Mouse (Mus musculus) G1E-ER4 (cell line): ENCODE measurements around the gene Ccdc141. TPM values are rescaled to one million over a fixed set of nuclear protein-coding genes. Genes with fewer than 3 reads are reported as not detected.

Experiments
- GATA1 ChIP-seq: IDR thresholded peaks from one replicate; pipeline ENCODE4 v1.8.0; 2012; ENCODE audit warnings: low read length, inconsistent platforms
- polyA plus RNA-seq: library from polyadenylated mRNA; stranded (reverse); fragments of >175 nt; gene quantifications from 2 replicates; pipeline ENCODE4 v1.2.3, GENCODE M21; 2012

Gene Ccdc141
- polyA plus RNA-seq, 1 experiment, result not detected

GRCm38 (mm10) chr2:77113026-77113425 lies 57.4 kb downstream of the Ccdc141 start:
- no peak for TF ChIP-seq GATA1

GRCm38 (mm10) chr2:77111095-77111494 lies 59.3 kb downstream of the Ccdc141 start:
- TF ChIP-seq GATA1, result no peak

- no peak for TF ChIP-seq GATA1
These were observed 60.1 kb downstream of the Ccdc141 start for GRCm38 (mm10) chr2:77110365-77110764.

GRCm38 (mm10) chr2:77109506-77110123 lies 60.8 kb downstream of the Ccdc141 start:
- TF ChIP-seq GATA1, result no peak

GRCm38 (mm10) chr2:77108562-77108961 lies 61.9 kb downstream of the Ccdc141 start:
- TF ChIP-seq GATA1, result no peak

- TF ChIP-seq GATA1, result no peak
These were observed 64.3 kb downstream of the Ccdc141 start for GRCm38 (mm10) chr2:77106150-77106549.

- TF ChIP-seq GATA1, result no peak
These were observed 65.3 kb downstream of the Ccdc141 start for GRCm38 (mm10) chr2:77105006-77105715.

GRCm38 (mm10) chr2:77102516-77102915 lies 67.9 kb downstream of the Ccdc141 start:
- no peak for TF ChIP-seq GATA1

GRCm38 (mm10) chr2:77099814-77100213 lies 70.6 kb downstream of the Ccdc141 start:
- TF ChIP-seq GATA1, result no peak

- no peak for TF ChIP-seq GATA1
These were observed 71.7 kb downstream of the Ccdc141 start for GRCm38 (mm10) chr2:77098769-77099168.

- no peak for TF ChIP-seq GATA1
These were observed 78.7 kb downstream of the Ccdc141 start for GRCm38 (mm10) chr2:77091749-77092148.

GRCm38 (mm10) chr2:77085313-77085712 lies 85.1 kb downstream of the Ccdc141 start:
- TF ChIP-seq GATA1, result no peak

GRCm38 (mm10) chr2:77084629-77085028 lies 85.8 kb downstream of the Ccdc141 start:
- TF ChIP-seq GATA1, result no peak

- TF ChIP-seq GATA1, result no peak
These were observed 89.3 kb downstream of the Ccdc141 start for GRCm38 (mm10) chr2:77081156-77081555.

GRCm38 (mm10) chr2:77080657-77081056 lies 89.8 kb downstream of the Ccdc141 start:
- TF ChIP-seq GATA1, result no peak

GRCm38 (mm10) chr2:77078746-77079145 lies 91.7 kb downstream of the Ccdc141 start:
- no peak for TF ChIP-seq GATA1

GRCm38 (mm10) chr2:77074373-77074772 lies 96.1 kb downstream of the Ccdc141 start:
- TF ChIP-seq GATA1, result no peak
